Mouse (Mus musculus) spleen, postnatal 36 days (tissue): ENCODE measurements around the gene Lsm7.

ENCODE experiments used
- DNase-seq, 2 experiments: peaks; one replicate each; pipeline ENCODE4 v3.0.0; 2022; ENCODE audit warnings: low spot score in 2 of 2, mixed read lengths in 1 of 2

Gene Lsm7

DNA sequence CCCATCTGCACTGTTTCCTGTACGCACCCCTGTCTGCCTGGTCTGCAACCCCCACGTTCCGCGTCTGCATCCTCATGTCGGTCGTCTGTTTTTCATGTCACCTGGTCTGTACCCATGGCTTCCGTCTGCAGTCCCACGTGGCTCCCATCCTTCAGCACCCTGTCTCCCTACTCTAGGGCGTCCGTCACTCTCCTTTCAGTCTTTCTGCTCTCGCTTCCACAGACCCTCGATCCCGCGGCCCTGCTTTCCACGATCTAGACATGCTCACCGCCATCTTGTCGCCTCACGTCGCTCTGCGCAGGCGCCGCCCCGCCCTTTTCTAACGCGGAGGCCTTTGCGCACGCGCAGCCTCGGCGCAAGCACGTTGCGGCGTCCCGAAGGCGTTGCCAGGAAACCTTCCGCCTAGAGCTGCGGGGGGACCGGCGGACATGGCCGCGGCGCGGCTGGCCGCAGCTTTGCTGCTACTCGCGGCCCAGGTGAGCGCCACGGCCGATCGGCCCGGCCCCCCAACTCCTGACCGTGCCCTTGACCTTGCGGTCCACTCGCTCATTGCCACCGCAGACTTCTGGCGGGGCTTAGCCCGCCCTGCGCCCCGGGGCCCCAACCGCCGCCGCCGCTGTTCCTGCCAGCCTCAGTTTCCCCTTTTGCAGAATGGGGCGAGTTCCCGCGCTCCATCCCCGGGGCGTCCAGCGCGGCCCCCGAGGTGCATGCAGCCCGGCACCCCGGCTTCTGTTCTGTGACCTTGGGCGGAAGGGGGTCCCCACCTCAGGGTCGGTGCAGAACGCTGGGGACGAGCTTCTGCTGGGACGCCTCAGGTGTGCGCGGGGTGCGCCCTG is at the start of gene Lsm7, which contains the start of gene Sppl2b:
Gene Lsm7 (minus strand): TSS at position 297 of the 836 bp plus-strand sequence.
Gene Sppl2b (plus strand): TSS at position 363 of the 836 bp plus-strand sequence.
- DNase-seq = peak; percentile 96

- no peak for DNase-seq
Measured at GRCm38 (mm10) chr10:80904709-80905108, 49.7 kb upstream of the Lsm7 start.

- DNase-seq = no peak
Measured at GRCm38 (mm10) chr10:80904004-80904693, 49.1 kb upstream of the Lsm7 start.

GRCm38 (mm10) chr10:80903282-80903681 is 48.3 kb upstream of the Lsm7 start:
- DNase-seq = no peak

DNA sequence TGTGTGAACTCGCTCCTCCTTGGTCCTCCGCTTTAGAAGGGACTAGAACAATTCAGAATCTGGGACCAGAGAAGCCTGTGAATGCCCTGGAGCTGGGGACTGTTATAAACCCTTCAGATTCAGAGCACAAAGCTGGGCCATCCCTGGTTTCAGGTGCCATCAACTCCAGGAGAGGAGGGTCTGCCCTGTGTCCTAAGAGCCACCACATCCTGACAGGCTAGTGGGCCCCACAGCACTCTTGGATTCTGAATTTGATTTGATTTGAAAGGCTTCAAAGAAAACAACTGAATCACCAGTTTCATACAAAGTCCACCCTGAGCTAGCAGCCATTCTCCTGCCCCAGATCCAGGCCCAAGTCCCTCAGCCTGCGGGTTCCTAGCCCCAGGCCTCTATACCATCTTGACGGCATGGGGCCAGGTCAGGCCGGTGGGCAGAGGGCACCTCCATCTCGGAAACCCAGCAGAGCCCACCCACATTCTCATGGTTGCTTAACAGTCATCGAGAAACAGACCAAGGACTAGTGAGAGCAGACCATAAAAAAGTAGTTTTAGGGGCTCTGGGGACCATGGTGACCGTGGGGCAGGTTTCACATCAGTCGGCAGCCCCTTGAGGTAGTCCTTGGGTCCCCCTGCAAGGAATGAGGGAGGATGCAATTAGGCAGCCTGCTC is 47.4 kb upstream of the Lsm7 start:
- DNase-seq = no peak

DNA sequence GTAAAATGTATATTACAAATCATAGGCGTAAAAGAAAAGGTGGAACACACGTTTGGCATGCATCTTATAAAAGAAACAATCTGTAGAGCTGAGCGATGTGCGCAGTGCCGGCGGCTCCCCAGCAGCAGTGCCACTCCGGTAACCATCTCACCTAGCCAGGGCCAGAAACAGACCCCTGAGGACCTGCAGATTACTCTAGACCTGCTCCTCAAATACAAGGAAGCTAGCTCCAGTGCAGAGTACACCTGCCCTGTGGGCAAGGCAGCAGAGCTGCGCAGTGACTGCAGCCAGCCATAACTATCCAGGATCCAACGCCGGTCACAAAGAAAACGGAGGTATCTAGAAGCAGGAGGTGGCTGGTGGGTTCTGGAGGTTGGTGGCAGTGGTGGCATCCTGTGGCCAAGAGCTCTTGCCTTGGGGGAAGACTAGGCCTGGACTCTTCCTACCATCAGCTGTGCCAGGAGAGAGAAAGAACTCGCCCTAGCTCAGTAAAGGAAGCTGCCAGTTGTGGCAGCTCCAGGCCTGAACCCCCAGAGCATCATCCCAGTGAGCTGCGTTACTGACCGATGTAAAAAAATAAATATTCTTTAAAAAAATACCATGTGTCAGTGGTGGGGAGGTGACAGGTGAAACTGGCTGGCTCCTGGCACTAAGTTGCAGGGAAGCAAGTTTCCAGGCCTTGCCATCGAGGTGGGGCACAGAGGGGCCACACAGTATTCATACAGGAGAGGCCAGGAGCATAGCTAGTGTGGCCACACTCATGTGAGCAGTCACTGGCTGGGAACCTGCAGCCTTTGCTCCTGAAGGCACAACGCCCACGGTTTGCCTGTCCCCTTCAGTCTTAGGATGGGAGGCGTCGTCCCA is 46.6 kb upstream of the Lsm7 start:
- DNase-seq = no peak

GRCm38 (mm10) chr10:80900318-80901247 is 45.6 kb upstream of the Lsm7 start, which contains the start of gene Timm13:
Gene Timm13 (minus strand): TSS chr10:80900969.
- peak; percentile 99 for DNase-seq

DNA sequence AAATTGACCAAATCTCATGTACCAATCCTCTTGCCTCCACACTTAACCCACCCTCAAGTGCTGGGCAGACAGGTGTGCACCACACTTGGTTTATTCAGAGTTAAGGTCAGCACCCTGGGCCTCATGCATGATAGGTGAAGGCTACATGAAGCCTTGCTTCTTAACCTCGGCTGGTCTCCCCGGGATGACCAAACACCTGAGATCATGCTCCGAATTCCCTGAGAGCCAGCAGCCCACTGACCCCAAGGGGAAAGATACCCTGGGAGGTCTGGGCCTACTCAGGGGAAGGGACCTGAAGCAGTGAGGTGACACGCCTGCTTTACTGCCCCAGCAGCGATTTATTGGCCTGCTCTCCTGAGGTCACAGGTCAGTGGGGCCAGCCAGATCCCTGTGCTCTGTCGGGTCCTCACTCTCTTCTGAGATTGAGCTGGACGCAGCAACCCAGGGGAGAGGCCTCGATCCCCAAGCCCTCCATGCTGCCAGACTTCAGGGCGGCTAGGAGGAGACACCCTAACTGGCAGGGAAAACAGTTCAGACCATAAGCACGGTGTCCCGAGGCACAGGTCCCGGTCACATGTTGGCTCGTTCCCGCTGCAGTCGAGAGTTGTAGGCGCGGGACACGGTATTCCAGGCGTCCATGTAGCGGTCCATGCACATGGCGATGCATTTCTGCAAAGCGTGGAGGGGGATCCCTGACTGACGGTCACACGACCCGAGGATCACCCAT is 44.7 kb upstream of the Lsm7 start:
- DNase-seq = no peak

DNA sequence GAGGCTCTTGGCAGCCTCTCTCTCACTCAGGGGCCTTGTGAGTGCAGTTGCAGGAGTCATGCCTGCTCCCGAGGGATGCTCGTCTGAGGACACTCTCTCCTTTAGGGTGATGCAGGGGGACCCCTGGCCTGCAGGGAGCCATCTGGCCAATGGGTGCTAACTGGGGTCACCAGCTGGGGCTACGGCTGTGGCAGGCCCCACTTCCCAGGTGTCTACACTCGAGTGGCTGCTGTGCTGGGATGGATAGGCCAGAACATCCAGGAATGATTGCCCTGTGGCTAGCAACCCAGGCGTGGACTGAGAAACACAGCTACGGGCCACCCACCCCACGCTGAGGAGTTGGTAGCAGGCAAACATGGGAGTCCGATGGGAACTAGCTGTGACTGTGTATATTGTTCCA is 44.1 kb upstream of the Lsm7 start:
- DNase-seq = no peak

DNA sequence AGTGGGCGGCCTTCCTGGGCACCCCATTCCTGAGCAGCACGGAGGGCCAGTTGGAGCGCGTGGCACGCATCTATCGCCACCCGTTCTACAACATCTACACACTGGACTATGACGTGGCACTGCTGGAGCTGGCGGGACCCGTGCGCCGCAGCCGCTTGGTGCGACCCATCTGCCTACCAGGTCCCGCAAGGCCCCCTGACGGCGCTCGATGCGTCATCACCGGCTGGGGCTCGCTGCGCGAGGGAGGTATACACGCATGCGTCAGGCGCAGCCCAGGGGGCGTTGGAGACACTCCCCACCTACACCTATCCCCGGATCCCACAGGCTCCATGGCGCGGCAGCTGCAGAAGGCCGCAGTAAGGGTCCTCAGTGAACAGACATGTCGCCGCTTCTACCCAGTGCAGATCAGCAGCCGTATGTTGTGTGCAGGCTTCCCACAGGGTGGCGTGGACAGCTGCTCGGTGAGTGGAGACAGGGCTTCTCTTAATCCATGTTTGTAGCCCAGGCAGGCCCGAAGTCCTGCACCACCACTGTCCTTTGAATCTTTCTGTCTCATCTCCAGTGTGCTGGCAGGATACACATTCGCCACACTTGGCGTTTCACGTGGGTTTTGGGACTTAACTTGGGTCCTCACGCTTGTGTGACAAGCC is 43.0 kb upstream of the Lsm7 start:
- no peak for DNase-seq

GRCm38 (mm10) chr10:80896581-80897485 is 41.8 kb upstream of the Lsm7 start:
- DNase-seq = no peak

DNA sequence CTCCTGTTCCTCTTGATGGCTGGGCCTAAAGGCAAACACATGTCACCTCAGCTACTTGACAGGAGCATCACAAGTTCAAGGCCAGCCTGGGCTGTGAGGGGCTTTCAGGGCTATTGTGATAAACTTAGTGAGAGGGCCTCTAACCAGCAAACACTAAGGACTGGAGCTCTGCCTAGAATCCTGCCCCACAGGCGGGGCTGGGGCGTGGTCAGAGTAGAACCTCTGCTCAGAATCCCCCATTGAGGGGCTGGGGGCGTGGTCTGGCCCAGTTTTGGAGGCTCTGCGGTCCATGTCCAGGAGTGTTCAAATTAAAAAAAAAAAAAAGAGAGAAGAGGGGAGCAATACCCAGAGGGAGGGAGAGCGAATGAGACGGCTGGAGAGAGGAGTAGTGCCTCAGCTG is 40.7 kb upstream of the Lsm7 start:
- DNase-seq = no peak

DNA sequence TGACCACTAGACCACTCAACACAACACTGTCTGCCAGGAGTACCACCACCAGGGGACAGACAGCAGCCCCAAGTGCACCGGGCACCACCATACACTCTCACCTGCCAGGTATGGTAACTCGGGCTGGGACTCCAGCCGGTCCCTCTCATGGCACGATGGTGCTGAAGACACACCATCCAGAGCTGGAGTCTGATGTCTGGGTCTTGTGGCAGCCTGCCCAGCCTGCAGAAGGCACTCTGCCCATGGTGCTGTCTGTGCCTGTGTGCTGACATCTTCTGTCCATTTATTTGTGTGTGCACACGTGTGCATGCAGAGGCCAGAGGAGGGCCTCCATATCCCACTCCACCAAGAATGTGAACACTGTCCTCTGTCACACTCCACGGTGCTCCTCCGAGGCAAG is 40.1 kb upstream of the Lsm7 start:
- DNase-seq = no peak

DNA sequence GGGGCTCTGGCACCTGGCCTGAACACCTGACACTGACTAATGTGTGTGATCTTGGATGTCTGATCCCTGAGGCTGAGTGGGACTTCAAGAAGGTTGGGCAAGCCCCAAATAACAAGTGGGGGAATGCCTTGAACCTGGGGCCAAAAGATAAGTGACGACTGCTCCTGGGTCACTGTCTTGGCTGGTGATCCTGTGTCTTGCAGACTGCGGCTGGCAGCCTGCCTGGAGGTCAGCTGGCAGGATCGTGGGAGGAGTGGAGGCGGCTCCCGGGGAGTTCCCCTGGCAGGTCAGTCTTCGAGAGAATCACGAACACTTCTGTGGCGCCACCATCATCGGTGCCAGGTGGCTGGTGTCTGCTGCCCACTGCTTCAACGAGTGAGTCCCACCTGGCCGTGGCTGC is 32.2 kb upstream of the Lsm7 start:
- DNase-seq = no peak

DNA sequence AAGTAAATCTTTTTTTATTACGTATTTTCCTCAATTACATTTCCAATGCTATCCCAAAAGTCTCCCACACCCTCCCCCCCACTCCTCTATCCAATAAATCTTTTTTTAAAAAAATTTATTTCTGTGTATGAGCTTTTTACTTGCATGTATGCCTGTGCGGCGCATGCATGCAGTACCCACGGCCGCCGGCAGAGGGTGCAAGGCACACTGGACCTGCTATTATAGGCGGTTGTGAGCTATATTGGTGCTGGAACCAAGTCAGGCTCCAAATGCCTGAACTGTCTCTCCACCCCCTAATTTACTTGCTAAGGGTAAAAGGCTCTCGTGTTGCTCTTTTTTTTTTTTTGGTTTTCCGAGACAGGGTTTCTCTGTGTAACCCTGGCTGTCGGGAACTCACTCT is 26.3 kb upstream of the Lsm7 start:
- DNase-seq = peak; percentile 63 to 73

DNA sequence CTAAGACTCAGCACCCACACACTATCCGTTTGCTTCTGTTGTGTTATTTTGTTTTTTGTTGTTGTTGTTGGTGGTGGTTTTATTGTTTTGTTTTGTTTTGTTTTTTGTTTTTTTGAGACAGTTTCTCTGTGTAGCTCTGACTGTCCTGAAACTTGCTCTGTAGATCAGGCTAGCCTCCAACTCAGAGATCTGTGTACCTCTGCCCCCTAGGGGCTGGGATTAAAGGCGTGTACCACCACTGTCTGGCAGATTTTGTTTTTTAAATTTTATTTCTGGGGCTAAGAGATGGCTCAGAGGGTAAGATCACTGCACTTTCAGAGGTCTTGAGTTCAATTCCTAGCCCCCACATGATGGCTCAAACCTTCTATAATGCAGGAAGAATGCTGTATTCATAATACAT is 25.9 kb upstream of the Lsm7 start:
- no peak for DNase-seq

GRCm38 (mm10) chr10:80880131-80880641 is 25.2 kb upstream of the Lsm7 start:
- peak; percentile 67 to 71 for DNase-seq

DNA sequence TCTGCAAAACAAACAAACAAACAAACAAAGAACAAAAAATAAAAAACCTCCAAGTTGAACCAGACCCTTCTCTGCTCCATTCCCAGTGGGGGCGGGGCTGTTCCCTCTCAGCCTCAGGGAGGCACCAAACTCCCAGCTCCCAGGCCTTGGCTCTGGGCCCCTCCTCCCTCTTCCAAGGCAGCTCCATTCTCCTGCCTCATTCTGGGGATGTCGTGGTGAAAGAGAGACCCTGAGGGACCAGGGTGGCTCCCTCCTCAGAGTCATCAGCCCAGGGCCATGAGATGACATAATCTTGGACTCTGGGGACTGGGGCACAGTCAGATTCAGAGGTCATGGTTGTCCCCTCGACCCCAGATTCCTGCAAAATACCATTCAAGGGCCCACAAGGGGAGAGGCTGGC is 21.6 kb upstream of the Lsm7 start:
- DNase-seq = no peak
